Mouse (Mus musculus) heart, adult 2 months (tissue): Measurements from ENCODE around the gene Igsf21.

Experiments
- CTCF ChIP-seq: fragments of 200-600 bp; IDR thresholded peaks from 2 replicates; pipeline ENCODE4 v1.8.1; 2022; ENCODE audit warnings: antibody characterized with exemption, mild to moderate bottlenecking, moderate library complexity
- POLR2A ChIP-seq: fragments of 200-500 bp; IDR thresholded peaks from 2 replicates; pipeline ENCODE4 v1.6.1; 2011; ENCODE audit warnings: mild to moderate bottlenecking, low read depth, low read length, control low read depth; ENCODE audit not compliant: insufficient read depth

DNA sequence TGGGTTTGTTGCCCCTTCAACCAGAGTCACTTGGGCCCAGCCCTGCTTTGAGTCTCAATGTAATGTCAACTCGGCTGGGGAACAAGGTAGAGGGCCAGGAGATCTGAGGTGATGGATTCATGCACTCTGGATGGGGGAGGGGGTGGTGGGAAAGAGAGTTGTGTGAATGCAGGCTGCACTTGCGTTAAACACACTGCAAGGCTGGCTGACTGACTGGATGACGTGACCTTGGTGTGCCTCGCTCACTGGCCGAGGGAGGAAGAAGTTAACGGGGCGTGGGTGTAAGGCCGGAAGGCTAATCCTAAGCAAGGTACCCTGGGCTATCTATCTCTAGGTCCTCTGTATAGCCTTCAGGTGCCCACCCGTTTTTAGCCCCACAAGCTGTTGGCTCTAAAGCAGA is 31.4 kb downstream of the Igsf21 start:
- TF ChIP-seq CTCF, result no peak
- no peak for TF ChIP-seq POLR2A
